Mouse (Mus musculus) small intestine, adult 2 months (tissue): ENCODE data around the gene Kncn. TPM values are rescaled to one million over a fixed set of nuclear protein-coding genes. Genes with fewer than 3 reads are reported as not detected.

Source experiments
- H3K27ac ChIP-seq: fragments of 200-500 bp; 2 replicates; pipeline ENCODE4 v1.5.1; 2012; ENCODE audit warnings: low read depth, low read length, control low read depth, inconsistent platforms; ENCODE audit not compliant: insufficient read depth
- H3K27me3 ChIP-seq: fragments of 200-500 bp; 2 replicates; pipeline ENCODE4 v1.6.1; 2012; ENCODE audit warnings: mild to moderate bottlenecking, moderate library complexity, low read length, inconsistent platforms; ENCODE audit not compliant: control insufficient read depth, insufficient read depth
- H3K36me3 ChIP-seq: fragments of 200-500 bp; 2 replicates; pipeline ENCODE4 v1.6.1; 2012; ENCODE audit warnings: mild to moderate bottlenecking, low read length, control low read depth, inconsistent platforms; ENCODE audit not compliant: control insufficient read depth, insufficient read depth
- H3K4me1 ChIP-seq: fragments of 200-500 bp; 2 replicates; pipeline ENCODE4 v1.6.1; 2012; ENCODE audit warnings: low read length, inconsistent platforms, mixed read lengths; ENCODE audit not compliant: control insufficient read depth, insufficient read depth, insufficient read length
- H3K4me3 ChIP-seq: fragments of 200-500 bp; 2 replicates; pipeline ENCODE4 v1.5.1; 2012; ENCODE audit warnings: low read depth, mild to moderate bottlenecking, control low read depth, inconsistent platforms, low read length, moderate library complexity
- CTCF ChIP-seq: fragments of 200-500 bp; IDR thresholded peaks from 2 replicates; pipeline ENCODE4 v1.5.1; 2012; ENCODE audit warnings: low read depth, mild to moderate bottlenecking, control low read depth, inconsistent platforms, low read length, moderate library complexity, mixed read lengths; ENCODE audit not compliant: insufficient replicate concordance, insufficient read length; ENCODE audit errors: extremely low read depth
- POLR2A ChIP-seq: fragments of 200-500 bp; IDR thresholded peaks from 2 replicates; pipeline ENCODE4 v1.6.1; 2012; ENCODE audit warnings: low read depth, mild to moderate bottlenecking, control low read depth, inconsistent platforms, low read length, moderate library complexity
- WGBS: fragments of 180-500 bp; shearing (Covaris S2); methylation state at CpG from one replicate; pipeline ENCODE4 v1.1.7; 2018; 5-methylcytosine and 5-hydroxymethylcytosine counted together
- polyA plus RNA-seq: library from polyadenylated mRNA; depleted of rRNA; stranded (reverse); fragments of >200 nt; gene quantifications from 2 replicates; pipeline ENCODE4 v1.2.3, GENCODE M21; 2012; rRNA removed

Gene Kncn
- polyA plus RNA-seq, 1 experiment: not detected

DNA sequence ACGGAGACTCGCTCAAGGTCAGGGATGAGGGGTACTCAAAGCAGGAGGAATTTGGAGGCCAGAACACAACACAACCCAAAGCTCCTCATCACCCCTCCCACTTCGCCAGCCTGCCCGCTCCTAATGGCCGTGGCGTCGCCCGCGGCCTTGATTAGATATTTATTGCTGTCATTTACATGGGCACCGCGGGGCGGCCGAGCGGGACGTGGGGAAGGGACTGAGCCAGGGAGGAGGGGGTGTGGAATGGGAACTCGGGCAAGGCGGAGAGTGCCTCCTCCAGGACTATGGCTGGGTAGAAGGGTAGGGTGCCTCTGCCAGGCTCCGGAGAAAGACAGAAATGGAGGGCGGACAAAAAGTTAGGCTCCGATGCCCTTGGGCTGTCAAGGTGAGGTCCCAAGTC is 52.4 kb downstream of the Kncn start:
- H3K4me3 ChIP-seq: 0 out of 2 replicates have a peak overlapping the region, but pooled peaks have one; percentile 13
- TF ChIP-seq CTCF (no peak), POLR2A (no peak)
- H3K36me3 ChIP-seq: no peaks in the 10 kb centered on the region
- 1% methylated on average over 20 of the region's 20 CpGs for WGBS
- no peak overlapping the region for H3K27ac ChIP-seq
- H3K4me1 ChIP-seq: peaks cover 13% of the 10 kb centered on the region
- H3K27me3 ChIP-seq: peaks cover 86% of the 10 kb centered on the region

DNA sequence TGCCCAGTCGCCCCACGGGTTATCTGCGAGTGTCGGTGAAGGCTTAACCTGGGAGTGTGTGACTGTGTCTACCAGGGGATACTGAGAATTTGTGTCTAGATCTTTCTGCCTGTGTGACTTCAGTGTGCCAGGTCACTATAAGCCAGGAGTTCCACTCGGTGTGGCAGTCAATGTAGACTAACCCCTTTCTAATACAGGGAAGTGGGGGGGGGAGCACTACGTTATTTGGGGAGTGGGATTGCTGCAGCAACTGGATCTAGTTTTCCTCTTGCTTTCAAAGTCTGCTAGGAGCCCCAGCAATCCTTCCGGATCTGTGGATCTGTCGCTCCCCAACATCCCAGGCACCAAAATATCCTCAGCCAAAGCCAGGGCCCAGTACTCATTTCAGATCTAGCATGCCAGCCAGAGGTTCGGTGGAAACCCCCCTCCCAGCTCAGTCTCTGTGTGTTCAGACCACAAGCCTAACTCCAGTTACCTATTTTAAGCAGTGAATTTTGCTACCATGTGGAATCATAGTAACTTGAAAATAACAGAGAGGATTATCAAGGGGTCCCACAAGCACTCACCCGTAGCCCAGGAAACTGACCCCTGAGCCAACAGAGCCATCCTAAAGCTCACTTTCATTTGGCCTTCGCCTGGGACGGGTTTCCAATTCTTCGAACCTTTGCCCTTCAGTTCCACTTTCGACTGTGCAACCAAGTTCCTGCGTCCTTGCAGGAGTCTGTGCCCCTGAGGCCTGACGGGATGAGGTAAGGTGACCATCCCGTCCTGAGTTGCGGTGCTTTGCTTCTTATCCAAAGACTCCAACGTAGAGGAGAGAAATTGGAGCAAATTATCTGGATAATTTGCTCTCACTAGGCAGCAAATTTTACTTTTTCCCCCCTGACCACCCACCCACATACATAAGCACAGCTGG is 53.1 kb downstream of the Kncn start:
- WGBS: 6% methylated on average over 19 of the region's 19 CpGs
- peaks cover 13% of the 10 kb centered on the region for H3K4me1 ChIP-seq
- TF ChIP-seq POLR2A: no peak
- TF ChIP-seq CTCF: no peak
- no peaks in the 10 kb centered on the region for H3K36me3 ChIP-seq
- H3K27me3 ChIP-seq: peaks cover 89% of the 10 kb centered on the region
- no peak overlapping the region for H3K4me3 ChIP-seq
- H3K27ac ChIP-seq: no peak overlapping the region

DNA sequence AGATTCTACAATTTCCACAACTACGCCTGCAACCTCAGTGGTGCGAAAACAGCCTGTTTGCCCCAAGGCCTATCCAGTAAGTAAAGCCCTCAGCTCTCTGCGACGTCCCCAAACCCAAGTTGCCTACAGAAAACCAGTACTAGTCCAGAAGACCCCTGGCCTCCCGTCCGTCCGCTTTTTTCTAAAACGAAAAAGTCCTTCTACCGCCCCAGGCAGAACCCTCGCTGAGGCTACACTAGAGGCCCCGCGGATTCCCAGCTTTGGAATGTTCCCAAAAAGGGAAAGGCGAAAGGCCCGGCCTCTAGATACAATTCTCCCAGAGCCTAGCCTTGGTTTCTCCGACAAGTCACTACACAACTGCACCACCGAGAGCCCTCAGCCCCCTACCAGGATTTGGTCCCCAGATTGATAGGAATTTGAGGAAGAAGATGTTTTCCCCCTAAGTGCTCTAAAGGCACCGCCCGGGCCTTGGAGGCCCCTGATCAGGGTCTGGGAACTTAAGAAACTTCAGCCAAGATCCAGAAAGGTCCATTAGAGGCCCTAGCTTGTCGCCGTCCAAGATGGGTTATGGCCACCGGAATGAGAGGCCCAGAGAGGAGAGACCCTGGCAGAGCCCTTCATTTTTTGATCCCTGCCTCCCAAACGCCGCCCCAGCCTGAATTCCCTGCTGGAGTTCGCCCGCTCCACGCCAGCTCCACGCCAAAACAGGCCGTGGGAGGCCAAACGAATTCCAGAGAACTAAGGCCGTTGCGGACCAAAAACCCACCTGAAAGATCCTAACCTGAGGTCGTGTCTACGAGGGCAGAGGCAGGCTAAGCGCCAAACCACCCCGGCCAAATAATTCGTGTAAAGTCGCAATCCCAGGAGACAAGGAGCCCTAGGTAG is 54.3 kb downstream of the Kncn start:
- peaks cover 13% of the 10 kb centered on the region for H3K4me1 ChIP-seq
- H3K27me3 ChIP-seq: peaks cover 93% of the 10 kb centered on the region
- no peaks in the 10 kb centered on the region for H3K36me3 ChIP-seq
- WGBS: 8% methylated on average over 37 of the region's 37 CpGs
- TF ChIP-seq POLR2A: no peak
- no peak for TF ChIP-seq CTCF
- no peak overlapping the region for H3K4me3 ChIP-seq
- H3K27ac ChIP-seq: no peak overlapping the region

Other genes starting within 250 kb of the Kncn start
- gene Cyp4b1, start 236.7 kb upstream of the Kncn start, polyA plus RNA-seq: 41.0 and 213 TPM in 2 replicates
- gene Efcab14, start 146.7 kb upstream of the Kncn start, polyA plus RNA-seq: 20.2 and 40.8 TPM in 2 replicates
- gene Tex38, start 103.4 kb upstream of the Kncn start, polyA plus RNA-seq: not detected in 2 replicates
- 42.0 and 60.6 TPM in 2 replicates for gene Atpaf1, start 99.6 kb upstream of the Kncn start, polyA plus RNA-seq
- 34.6 and 101 TPM in 2 replicates for gene Mob3c, start 56.3 kb upstream of the Kncn start, polyA plus RNA-seq
- 25.3 and 26.8 TPM in 2 replicates for gene Mknk1, start 45.2 kb upstream of the Kncn start, polyA plus RNA-seq
- gene 6430628N08Rik, start 6.3 kb downstream of the Kncn start, polyA plus RNA-seq: not detected in 2 replicates
- gene Dmbx1, start 55.5 kb downstream of the Kncn start, polyA plus RNA-seq: not detected in 2 replicates
- gene Faah, start 133.5 kb downstream of the Kncn start, polyA plus RNA-seq: 57.9 and 89.2 TPM in 2 replicates
- gene Nsun4, start 169.5 kb downstream of the Kncn start, polyA plus RNA-seq: 2.7 and 3.7 TPM in 2 replicates
- 45.6 and 60.5 TPM in 2 replicates for gene Uqcrh, start 190.7 kb downstream of the Kncn start, polyA plus RNA-seq
- 43.2 and 64.7 TPM in 2 replicates for gene Lrrc41, start 190.9 kb downstream of the Kncn start, polyA plus RNA-seq
- 0.76 and 1.5 TPM in 2 replicates for gene Rad54l, start 239.3 kb downstream of the Kncn start, polyA plus RNA-seq
- gene Pomgnt1, start 239.4 kb downstream of the Kncn start, polyA plus RNA-seq: 8.3 and 10.5 TPM in 2 replicates